Mouse (Mus musculus) kidney, adult 2 months (tissue): ENCODE data around the gene Nmb. TPM values are rescaled to one million over a fixed set of nuclear protein-coding genes. Genes with fewer than 3 reads are reported as not detected.

Experiments used
- DNase-seq: peaks from one replicate; pipeline ENCODE4 v3.0.0; 2021
- H3K27ac ChIP-seq: fragments of 200-500 bp; 2 replicates; pipeline ENCODE4 v1.5.1; 2012; ENCODE audit warnings: low read depth, low read length, control low read depth, inconsistent platforms; ENCODE audit not compliant: insufficient read depth
- H3K27me3 ChIP-seq: fragments of 200-500 bp; replicated peaks from 2 replicates; pipeline ENCODE4 v1.6.1; 2012; ENCODE audit warnings: mild to moderate bottlenecking, moderate library complexity, low read length, inconsistent platforms; ENCODE audit not compliant: control insufficient read depth, insufficient read depth
- H3K36me3 ChIP-seq: fragments of 200-500 bp; 2 replicates; pipeline ENCODE4 v1.6.1; 2012; ENCODE audit warnings: mild to moderate bottlenecking, moderate library complexity, low read length, inconsistent platforms; ENCODE audit not compliant: control insufficient read depth, insufficient read depth
- H3K4me1 ChIP-seq: fragments of 200-500 bp; 2 replicates; pipeline ENCODE4 v1.6.1; 2011; ENCODE audit warnings: low read length; ENCODE audit not compliant: control insufficient read depth, insufficient read depth
- H3K4me3 ChIP-seq: fragments of 200-500 bp; 2 replicates; pipeline ENCODE4 v1.5.1; 2011; ENCODE audit warnings: mild to moderate bottlenecking, low read depth, low read length, control low read depth; ENCODE audit not compliant: insufficient read depth
- CTCF ChIP-seq: fragments of 200-500 bp; conservative IDR thresholded peaks from 2 replicates; pipeline ENCODE4 v1.5.1; 2011; ENCODE audit warnings: low read depth, mild to moderate bottlenecking, control low read depth, low read length, moderate library complexity, mixed read lengths; ENCODE audit not compliant: insufficient read depth, insufficient read length
- POLR2A ChIP-seq: fragments of 200-500 bp; IDR thresholded peaks from one replicate; pipeline ENCODE4 v1.6.1; 2011; ENCODE audit warnings: low read depth, low read length, control low read depth
- WGBS: fragments of 180-500 bp; shearing (Covaris S2); methylation state at CpG from one replicate; pipeline ENCODE4 v1.1.7; 2018; 5-methylcytosine and 5-hydroxymethylcytosine counted together
- polyA plus RNA-seq: library from polyadenylated mRNA; depleted of rRNA; stranded (reverse); fragments of >200 nt; gene quantifications from 2 replicates; pipeline ENCODE4 v1.2.3, GENCODE M21; 2012

Gene Nmb
- polyA plus RNA-seq, 1 experiment: 5.0 TPM

DNA sequence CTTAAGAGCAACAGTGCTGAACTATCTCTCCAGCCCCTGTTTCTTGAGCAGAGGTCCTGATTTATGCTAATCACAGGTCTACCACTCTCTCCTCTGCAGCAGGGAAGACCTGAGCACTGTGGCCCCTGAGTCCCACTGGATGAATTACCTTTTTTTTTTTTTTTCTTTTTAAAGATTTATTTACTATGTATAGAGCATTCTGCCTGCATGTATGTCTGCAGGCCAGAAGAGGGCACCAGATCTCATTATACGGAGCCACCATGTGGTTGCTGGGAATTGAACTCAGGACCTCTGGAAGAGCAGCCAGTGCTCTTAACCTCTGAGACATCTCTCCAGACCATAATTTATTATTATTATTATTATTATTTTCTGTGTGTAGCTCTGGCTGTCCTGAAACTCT, 19.2 kb downstream of the Nmb start:
- no peaks in the 10 kb centered on the region for H3K27me3 ChIP-seq
- peaks cover 9% of the 10 kb centered on the region for H3K4me1 ChIP-seq
- 23% methylated on average over 1 of the region's 1 CpGs for WGBS
- no peak overlapping the region for H3K27ac ChIP-seq
- DNase-seq: no peak
- TF ChIP-seq CTCF (peak; percentile 37), POLR2A (no peak)
- H3K4me3 ChIP-seq: no peak overlapping the region
- no peaks in the 10 kb centered on the region for H3K36me3 ChIP-seq

DNA sequence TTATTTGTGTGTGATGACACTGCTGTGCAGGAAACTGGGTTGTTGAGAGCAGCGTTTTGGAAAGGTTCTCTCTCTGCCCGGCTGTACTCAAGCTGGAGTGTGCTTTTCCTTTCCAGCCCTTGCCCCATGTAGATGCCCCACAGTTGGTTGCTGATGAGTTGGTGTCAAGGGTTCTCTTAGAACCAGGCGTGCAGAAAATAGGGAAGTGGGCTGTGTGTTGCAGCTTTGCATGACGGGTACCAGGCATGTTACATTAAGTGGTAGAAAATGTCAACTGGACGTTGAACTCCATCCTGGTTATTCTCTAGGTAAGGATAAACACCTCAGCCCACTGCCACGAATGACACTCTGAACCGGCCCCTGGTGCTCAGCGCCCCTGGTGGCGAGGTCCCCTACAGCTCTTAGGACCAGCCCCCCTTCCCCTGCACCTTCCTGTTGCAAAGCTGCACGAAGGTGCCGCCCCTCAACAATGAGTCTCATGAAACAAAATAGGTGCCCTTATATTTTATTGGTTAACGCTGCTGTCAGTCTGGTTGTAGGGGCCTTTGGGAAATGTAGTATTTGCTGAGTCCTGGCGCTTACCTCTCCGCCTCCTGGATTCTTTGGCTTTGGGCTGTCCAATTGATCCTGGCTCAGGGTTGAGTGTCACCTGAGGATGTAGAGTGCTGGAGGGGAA, 21.9 kb downstream of the Nmb start:
- 17% methylated on average over 14 of the region's 14 CpGs for WGBS
- Histone ChIP-seq H3K36me3 (no peaks in the 10 kb centered on the region), H3K27ac (no peak overlapping the region), H3K4me1 (peaks cover 5% of the 10 kb centered on the region; the same call in 1 of the 2 replicates), H3K4me3 (peak overlapping the region; percentile 29), H3K27me3 (no peaks in the 10 kb centered on the region)
- peak; percentile 89 for DNase-seq
- TF ChIP-seq POLR2A (no peak), CTCF (peak; percentile 54)

DNA sequence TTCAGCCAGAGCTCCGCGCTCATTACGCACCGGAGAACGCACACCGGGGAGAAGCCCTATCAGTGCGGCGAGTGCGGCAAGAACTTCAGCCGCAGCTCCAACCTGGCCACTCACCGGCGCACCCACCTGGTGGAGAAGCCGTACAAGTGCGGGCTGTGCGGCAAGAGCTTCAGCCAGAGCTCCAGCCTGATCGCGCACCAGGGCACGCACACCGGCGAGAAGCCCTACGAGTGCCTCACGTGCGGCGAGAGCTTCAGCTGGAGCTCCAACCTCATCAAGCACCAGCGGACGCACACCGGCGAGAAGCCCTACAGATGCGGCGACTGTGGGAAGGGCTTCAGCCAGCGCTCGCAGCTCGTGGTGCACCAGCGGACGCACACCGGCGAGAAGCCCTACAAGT, 29.1 kb downstream of the Nmb start:
- 78% methylated on average over 37 of the region's 37 CpGs for WGBS
- Histone ChIP-seq H3K4me1 (no peaks in the 10 kb centered on the region), H3K27ac (no peak overlapping the region), H3K36me3 (no peaks in the 10 kb centered on the region), H3K4me3 (no peak overlapping the region), H3K27me3 (no peaks in the 10 kb centered on the region)
- DNase-seq: no peak
- TF ChIP-seq POLR2A: no peak
- TF ChIP-seq CTCF: no peak

DNA sequence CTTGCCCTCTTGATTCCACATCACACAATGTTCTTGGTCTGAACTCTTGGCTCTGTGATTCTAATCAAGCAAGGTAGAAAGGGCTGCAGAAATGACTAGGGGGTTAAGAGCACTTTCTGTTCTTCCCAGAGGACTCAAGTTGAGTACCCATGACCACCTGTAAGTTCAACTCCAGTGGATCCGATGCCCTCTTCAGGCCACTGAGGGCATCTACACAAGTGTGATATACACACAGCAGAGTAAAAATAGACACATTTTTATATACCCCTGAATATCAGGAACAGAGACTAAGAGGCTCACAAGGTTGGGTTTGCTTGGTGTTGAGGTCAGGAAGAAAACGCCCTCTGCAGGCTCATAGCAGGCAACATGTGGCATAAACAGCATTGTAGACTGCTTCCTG, 31.2 kb downstream of the Nmb start:
- TF ChIP-seq CTCF: 0 out of 2 replicates have a peak, but pooled peaks have one; percentile 9
- no peak for TF ChIP-seq POLR2A
- H3K4me1 ChIP-seq: no peaks in the 10 kb centered on the region
- no peaks in the 10 kb centered on the region; the same call in 1 of the 2 replicates for H3K36me3 ChIP-seq
- DNase-seq: no peak
- H3K27me3 ChIP-seq: no peaks in the 10 kb centered on the region
- no peak overlapping the region for H3K4me3 ChIP-seq
- WGBS: 96% methylated on average over 2 of the region's 2 CpGs
- H3K27ac ChIP-seq: no peak overlapping the region

DNA sequence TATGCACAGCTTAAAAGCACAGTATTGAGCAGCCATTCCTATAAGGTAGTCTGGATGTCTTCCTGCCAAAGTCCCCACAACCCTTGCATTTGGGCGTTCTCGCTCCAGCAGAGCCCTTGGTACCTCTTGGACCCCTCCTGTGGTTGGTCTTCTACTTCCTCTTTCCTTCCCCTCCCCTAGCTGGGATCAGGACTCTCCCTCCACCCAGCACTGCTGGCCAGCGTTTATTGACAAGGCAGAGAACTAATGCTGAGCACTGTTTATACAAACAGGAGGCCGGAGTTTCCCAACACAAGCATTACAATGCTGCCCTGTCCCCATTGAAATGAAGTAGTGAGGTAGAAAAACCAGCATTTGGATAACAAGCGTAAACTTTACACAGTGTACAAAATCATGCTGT, 31.8 kb downstream of the Nmb start:
- no peak overlapping the region for H3K4me3 ChIP-seq
- DNase-seq: no peak
- H3K27me3 ChIP-seq: no peaks in the 10 kb centered on the region
- TF ChIP-seq CTCF (no peak), POLR2A (no peak)
- 90% methylated on average over 5 of the region's 5 CpGs for WGBS
- H3K27ac ChIP-seq: no peak overlapping the region
- H3K36me3 ChIP-seq: peaks cover 2% of the 10 kb centered on the region; the same call in 1 of the 2 replicates
- H3K4me1 ChIP-seq: no peaks in the 10 kb centered on the region; the same call in 1 of the 2 replicates

DNA sequence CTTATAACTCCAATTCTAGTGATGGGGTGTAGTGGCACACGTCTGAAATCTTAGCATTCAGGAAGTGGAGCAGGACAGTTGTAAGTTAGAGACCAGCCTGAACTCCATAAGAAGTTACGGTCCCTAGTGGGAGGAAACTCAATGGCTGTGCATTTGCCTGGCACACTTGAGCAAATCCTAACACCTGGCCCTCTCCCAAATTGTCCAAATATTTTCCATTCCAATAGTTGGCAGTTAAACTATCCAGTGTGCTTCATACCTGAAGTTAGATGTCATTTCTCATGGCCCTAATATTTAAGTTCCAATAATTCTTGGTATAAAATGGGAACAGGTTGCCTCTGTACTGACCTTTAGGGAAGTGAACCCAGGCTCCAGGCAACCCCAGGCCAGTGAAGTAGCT, 36.2 kb downstream of the Nmb start:
- peaks cover 21% of the 10 kb centered on the region for H3K4me1 ChIP-seq
- no peak overlapping the region for H3K4me3 ChIP-seq
- H3K27ac ChIP-seq: peak overlapping the region; percentile 66; the same call in 1 of the 2 replicates
- 52% methylated on average over 2 of the region's 2 CpGs for WGBS
- TF ChIP-seq CTCF: no peak
- TF ChIP-seq POLR2A: no peak
- peak; percentile 64 for DNase-seq
- no peaks in the 10 kb centered on the region for H3K27me3 ChIP-seq
- H3K36me3 ChIP-seq: peaks cover 3% of the 10 kb centered on the region; the same call in 1 of the 2 replicates

DNA sequence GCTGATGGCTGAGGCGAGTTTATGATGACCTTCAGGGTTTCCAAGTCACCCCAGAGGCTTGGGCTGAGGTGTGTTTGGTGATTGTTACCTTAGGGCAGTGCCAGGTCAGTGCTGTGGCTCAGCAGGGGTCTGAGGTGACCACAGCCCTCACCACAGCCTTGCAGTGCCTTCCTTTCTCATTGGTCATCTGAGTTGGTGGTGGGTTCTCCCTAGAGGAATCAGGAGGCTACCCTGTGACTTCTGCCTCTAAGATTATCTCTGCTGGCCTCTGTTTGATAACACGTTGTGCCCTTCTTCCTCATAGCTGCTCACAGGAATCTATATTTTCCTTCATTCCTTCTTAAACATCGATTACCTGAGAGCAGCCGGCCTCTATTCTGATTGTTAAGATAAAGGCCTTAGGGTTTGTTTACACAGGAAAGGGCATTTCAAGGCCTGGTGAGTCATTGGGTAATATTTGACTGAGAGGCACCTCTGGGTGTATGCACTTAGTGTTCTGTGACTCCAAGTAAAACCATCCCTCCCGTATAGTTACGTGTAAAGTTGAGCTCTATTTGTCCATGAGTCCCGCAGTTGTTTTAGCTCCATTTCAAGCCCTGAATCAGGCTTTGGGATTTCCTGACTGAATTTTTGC, 38.2 kb downstream of the Nmb start:
- Histone ChIP-seq H3K27ac (peak overlapping the region; percentile 95), H3K4me3 (no peak overlapping the region), H3K27me3 (no peaks in the 10 kb centered on the region), H3K4me1 (peaks cover 21% of the 10 kb centered on the region), H3K36me3 (peaks cover 3% of the 10 kb centered on the region; the same call in 1 of the 2 replicates)
- DNase-seq: peak; percentile 76
- no peak for TF ChIP-seq POLR2A
- no peak for TF ChIP-seq CTCF
- WGBS: 31% methylated on average over 7 of the region's 7 CpGs
